Mouse (Mus musculus) spleen, postnatal 4 days (tissue): ENCODE results near the gene Polr3b.
A peak's percentile ranks its signal among the peaks of the same experiment; 100 is the strongest.

ENCODE experiments used
- DNase-seq, 2 experiments: peaks; one replicate each; pipeline ENCODE4 v3.0.0; 2022; ENCODE audit warnings: low spot score in 2 of 2

The Polr3b gene

DNA sequence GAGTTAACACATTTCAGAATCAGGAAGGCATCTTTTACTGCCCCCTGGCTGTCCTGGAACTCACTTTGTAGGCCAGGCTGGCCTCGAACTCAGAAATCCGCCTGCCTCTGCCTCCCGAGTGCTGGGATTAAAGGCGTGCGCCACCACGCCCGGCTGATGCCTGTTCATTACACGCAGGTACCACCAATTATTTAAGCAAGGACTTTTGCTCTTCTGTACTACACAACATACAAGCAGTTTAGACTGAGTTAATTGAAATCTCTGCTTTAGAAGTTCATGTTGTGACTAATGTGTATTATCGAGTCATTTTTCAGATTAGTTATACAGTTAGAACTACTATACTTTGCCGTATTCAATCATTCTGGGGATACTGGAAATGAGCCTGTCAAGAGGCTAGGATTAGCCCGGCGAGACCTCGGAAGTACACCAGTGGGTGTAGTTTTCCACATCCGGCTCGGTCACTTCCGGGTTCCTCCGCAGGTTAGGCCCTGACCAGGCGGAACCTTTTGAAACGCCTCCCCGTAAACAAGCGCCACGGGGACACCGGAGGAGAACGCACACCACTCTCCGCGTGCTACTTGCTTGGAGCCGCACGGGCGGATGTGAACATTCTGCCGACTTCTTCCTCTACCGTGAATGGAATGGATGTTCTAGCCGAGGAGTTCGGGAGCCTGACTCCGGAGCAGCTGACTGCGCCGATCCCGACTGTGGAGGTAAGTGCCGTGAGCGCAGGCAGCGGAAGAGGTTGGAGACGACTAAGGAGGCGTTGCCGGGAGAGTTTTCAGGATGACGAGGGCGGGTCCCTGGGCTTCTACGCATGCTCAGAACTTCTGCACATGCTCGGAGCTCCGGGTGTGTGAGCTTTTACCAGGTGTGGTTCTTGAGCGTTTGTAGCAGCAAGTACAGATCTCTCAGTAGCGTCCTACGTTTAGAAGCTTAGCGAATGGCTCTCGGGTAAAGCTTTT is at the start of gene Polr3b:
Gene Polr3b, plus strand, starts transcription at position 467 of the 965 bp plus-strand sequence.
- DNase-seq = peak; percentile 90 to 94

- DNase-seq = no peak
Measured at GRCm38 (mm10) chr10:84573671-84574420, 48.2 kb upstream of the Polr3b start.

- no peak for DNase-seq
Measured at GRCm38 (mm10) chr10:84576029-84576394, 46.1 kb upstream of the Polr3b start.

- DNase-seq = peak; percentile 93 to 95
Measured at GRCm38 (mm10) chr10:84576395-84577070, 45.6 kb upstream of the Polr3b start, which contains the start of gene Tcp11l2. Gene Tcp11l2 (plus strand): TSS chr10:84576626.

DNA sequence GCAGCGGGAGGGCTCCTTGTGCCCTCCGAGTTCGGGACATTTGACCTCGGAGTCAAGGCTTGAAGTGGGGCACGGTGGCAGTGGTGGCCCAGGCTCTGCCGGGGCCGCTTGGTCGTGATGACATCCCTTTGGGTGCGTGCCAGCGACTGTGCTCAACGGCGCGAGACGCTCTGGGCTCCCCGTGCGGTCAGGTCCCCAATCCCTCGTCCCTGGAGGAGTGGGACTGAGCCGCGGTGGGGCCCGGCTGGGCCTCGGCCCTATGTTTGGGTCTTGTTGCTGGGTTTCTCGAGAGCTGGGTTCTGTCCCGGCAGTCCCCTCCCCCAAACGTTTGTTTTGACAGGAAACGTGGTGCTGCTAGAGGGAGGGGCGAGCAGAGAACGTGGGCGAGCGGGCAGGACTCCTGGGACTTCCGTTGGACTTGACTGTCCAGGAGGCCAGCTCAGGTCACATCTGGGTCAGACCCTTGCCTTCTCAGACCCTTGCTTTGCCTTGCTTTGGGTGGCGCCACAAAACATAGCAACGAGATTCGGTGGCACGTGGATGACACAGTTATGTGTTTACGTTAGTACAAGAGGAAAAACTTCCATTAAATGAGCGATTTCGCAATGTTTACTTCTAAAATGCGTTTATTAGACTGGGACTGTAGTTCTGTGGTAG is 44.9 kb upstream of the Polr3b start:
- DNase-seq = peak; percentile 73 to 90

DNA sequence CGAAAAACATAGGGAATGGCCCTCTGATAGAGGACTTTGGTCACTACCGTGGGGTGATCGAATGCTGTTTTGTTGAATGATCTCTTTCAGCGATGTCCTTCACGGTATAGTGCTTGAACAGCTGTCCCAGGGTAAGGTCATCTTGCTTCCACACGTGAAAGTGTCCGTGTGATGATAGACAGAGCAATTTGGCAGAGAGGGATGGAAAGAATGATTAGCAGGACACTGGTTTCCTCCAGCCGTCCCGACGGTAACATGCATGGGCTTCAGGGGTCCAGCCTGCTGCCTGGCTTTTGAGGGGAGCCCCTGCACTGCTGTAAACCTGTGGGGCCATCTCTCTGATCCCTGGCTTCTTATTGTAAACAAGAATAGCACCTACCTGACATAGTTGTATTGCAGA is 43.4 kb upstream of the Polr3b start:
- DNase-seq = no peak

DNA sequence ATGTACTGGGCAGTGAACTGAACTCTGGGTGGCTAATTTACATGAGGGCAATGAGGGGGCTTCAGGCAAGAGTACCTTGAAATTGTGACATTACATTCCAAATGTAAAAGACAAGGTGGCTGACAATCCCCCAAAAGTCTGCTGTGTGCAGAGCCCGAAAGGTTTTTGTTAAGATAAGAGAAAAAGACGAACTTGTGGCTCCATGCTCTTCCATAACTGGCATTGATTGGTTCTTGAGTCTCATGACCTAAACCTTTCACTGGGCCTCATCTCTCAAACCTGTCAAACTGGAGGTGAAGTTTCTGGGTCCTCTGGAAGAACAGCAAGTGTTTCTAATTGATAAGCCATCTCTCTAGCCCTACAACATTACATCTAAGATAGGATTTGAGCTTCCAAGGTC is 42.6 kb upstream of the Polr3b start:
- no peak for DNase-seq

DNA sequence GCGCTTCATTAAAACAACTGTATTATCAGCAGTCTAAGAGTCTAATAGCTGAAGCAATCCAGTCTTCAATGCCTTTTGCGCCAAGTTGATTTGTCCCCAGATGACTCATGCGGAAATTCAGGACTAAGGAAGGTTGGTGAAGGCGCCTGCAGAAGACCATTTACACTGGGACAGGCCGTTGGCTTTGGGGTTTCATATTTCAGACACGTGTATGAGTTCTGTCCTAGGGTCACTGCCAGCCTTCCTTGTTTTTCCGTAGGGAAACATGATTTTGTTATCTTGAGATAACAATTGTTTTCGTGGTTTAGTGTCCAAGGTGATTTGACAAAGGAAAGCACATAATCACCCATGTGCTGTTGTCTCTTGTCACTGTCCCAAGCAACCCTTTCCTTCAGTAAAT is 40.9 kb upstream of the Polr3b start:
- DNase-seq = no peak

- no peak for DNase-seq
Measured at GRCm38 (mm10) chr10:84582236-84582635, 39.9 kb upstream of the Polr3b start.

DNA sequence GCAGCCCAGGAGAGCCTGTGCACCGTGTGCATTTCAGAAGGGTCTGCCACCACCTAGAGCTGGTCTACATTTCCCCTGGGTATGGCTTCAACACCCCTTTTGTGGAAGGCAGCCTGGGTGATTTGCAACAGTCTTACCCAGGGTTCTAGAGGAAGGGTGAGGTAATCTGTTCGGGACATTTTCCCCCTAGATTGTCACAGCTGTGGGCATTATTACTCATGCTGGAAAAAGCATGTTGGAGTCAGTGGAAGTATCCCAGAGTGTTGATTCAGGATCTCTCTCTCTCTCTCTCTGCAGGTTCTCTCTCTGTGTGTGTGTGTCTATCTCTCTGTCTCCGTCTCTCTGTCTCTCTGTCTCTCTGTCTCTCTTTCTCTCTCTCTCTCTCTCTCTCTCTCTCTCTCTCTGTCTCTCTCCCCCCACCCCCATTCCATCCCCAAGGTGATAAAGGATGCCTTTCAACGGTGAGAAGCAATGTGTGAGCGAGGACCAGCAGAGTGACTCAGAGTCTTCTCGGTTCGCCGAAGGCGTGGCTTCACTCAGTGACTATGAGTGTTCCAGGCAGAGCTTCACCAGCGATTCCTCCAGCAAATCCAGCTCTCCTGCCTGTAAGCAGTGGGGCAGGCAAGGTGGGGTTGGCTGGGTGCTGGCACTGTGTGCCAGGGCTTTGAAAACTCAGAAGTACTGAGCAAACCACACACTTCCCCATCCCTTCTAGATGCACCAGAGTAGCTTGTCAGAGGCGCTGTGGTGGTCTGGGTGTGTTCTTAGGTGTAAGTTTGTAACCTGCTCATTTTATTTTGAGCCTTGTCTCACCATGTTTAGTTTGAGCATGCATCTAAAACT is 37.4 kb upstream of the Polr3b start:
- no peak for DNase-seq

DNA sequence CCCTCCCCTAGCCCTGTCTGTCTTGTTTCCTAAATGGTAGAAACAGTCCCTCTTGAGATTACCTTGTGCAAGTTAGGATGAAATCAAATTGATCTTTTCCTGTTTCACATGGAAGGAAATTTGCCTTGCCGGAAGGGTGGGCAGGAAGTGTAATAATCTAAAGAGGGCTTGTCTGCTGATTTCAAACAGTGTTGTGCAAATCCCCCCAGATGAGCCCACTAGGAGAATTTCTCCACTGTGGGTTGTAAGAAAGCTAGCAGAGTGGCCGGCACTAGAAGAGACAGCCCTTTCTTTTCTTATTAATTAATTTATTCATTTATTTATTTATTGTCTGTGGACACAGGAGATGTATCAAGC is 36.8 kb upstream of the Polr3b start:
- no peak for DNase-seq

- no peak for DNase-seq
Measured at GRCm38 (mm10) chr10:84590956-84591355, 31.1 kb upstream of the Polr3b start.

GRCm38 (mm10) chr10:84591640-84592148 is 30.4 kb upstream of the Polr3b start:
- DNase-seq = no peak

- DNase-seq = no peak
Measured at GRCm38 (mm10) chr10:84592745-84593144, 29.3 kb upstream of the Polr3b start.

- DNase-seq = no peak
Measured at GRCm38 (mm10) chr10:84597127-84597785, 24.8 kb upstream of the Polr3b start.

GRCm38 (mm10) chr10:84598172-84598571 is 23.9 kb upstream of the Polr3b start:
- DNase-seq = no peak

DNA sequence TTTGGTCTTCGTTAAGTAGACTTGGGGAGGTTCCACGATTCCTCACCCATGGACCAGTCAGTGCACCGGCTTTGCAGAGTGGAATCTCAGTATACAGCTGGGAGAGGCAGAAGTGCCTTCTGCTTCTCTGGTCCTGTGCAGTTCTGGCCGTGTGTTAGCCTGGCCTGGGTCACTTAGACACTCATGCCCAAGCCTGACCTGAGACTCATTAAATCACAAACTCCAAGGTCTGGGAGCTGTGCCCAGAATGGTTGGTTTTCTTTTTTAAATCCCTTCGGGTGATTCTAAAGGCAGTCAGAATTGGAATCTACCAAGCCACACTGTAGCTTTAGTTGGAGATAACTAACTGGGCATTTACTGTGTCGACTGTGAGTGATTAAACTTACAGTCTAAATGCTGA is 22.0 kb upstream of the Polr3b start:
- no peak for DNase-seq

DNA sequence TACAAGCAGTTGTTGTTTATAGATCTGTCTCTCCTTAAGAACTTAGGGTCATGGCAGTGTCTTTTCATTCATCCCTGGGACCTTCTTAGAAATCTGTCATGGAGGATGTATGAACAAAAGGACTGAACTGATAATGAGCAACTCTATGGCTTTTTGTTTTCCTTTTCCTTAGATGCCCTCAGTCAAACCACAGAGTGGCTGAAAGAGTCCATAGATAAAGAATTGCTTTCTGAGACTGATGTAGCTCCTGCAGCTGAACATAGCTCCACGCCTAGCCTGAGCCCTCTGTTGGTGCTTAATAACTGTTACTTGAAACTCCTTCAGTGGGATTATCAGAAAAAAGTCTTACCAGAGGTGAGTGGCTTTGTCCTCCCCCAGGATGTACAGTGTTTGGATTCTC is 17.8 kb upstream of the Polr3b start:
- no peak for DNase-seq

DNA sequence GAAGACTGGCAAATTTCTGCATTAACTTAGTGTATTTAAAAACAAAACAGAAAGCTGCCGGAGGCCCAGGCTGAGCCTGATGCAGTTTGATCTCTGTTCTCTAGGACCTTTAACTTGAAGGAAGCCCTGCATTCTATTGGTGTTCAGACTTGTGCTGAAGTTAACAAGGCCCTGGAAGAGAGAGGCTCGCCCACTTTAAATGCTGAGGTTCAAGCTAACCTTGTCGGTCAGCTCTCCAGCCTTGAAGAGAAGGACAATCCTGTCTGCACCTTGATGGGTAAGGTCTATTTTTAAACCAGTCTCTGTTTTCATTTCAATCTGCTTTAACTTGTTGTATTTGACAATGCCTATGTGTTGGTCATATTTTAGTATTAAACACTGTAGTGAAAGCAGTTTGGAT is 13.7 kb upstream of the Polr3b start:
- DNase-seq = no peak

DNA sequence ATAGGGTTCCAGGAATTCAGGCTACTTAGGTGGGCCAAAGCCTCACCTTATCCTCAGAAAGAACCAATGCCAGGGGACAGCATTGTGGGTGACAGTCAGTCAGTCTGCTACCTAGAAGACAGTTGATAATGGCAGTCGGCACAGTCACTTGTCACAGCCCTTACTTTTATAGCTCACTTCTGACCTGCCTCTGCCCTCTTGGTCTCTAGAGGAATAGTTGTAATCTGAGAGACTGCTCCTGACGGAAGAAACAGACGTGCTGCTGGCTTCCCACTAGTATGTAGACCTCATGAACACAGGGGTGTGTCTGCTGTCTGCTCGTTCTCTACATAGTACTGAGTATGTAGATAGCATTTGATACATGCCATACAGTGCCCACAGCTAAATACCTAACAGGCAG is 11.8 kb upstream of the Polr3b start:
- no peak for DNase-seq
